Mouse (Mus musculus) brown adipose tissue, adult 24 weeks (tissue): Measurements from ENCODE around the gene Cmss1. TPM values are rescaled to one million over a fixed set of nuclear protein-coding genes. Genes with fewer than 3 reads are reported as not detected.

Experiments used
- H3K27ac ChIP-seq: fragments of 200-500 bp; replicated peaks from 2 replicates; pipeline ENCODE4 v1.5.1; 2012; ENCODE audit warnings: low read depth, mild to moderate bottlenecking, low read length
- H3K4me1 ChIP-seq: fragments of 200-500 bp; 2 replicates; pipeline ENCODE4 v1.6.1; 2012; ENCODE audit warnings: low read length, mixed read lengths; ENCODE audit not compliant: control insufficient read depth, insufficient read depth, insufficient read length
- H3K4me3 ChIP-seq: fragments of 200-500 bp; 2 replicates; pipeline ENCODE4 v1.5.1; 2012; ENCODE audit warnings: low read depth, mild to moderate bottlenecking, low read length, moderate library complexity; ENCODE audit not compliant: insufficient read depth
- polyA plus RNA-seq: library from polyadenylated mRNA; stranded (reverse); fragments of >200 nt; gene quantifications from 2 replicates; pipeline ENCODE4 v1.2.4, GENCODE M21; 2012; ENCODE audit not compliant: missing spikeins, insufficient read depth, insufficient read length

The Cmss1 gene
- polyA plus RNA-seq, 1 experiment = 10.9 TPM

- Histone ChIP-seq H3K4me3 (no peak overlapping the region), H3K4me1 (peaks cover 11% of the 10 kb centered on the region), H3K27ac (0 out of 2 replicates have a peak overlapping the region, but pooled peaks have one; percentile 22)
These were observed 183.5 kb downstream of the Cmss1 start for GRCm38 (mm10) chr16:57423001-57423800.

GRCm38 (mm10) chr16:57421680-57422417 is 184.8 kb downstream of the Cmss1 start:
- peaks cover 11% of the 10 kb centered on the region for H3K4me1 ChIP-seq
- no peak overlapping the region for H3K4me3 ChIP-seq
- H3K27ac ChIP-seq = peak overlapping the region; percentile 93

GRCm38 (mm10) chr16:57420773-57421556 is 185.7 kb downstream of the Cmss1 start:
- no peak overlapping the region for H3K4me3 ChIP-seq
- peaks cover 14% of the 10 kb centered on the region for H3K4me1 ChIP-seq
- peak overlapping the region; percentile 94 for H3K27ac ChIP-seq

GRCm38 (mm10) chr16:57419881-57420280 is 186.8 kb downstream of the Cmss1 start:
- H3K4me1 ChIP-seq = peaks cover 14% of the 10 kb centered on the region

GRCm38 (mm10) chr16:57419332-57419731 is 187.3 kb downstream of the Cmss1 start:
- H3K4me3 ChIP-seq = no peak overlapping the region
- peaks cover 14% of the 10 kb centered on the region for H3K4me1 ChIP-seq
- H3K27ac ChIP-seq = peak overlapping the region; percentile 78

More at GRCm38 (mm10) chr16:57419881-57420280, 186.8 kb downstream of the Cmss1 start:
- H3K4me3 ChIP-seq = no peak overlapping the region
- H3K27ac ChIP-seq = peak overlapping the region; percentile 94

GRCm38 (mm10) chr16:57417955-57418354 is 188.7 kb downstream of the Cmss1 start:
- no peak overlapping the region for H3K27ac ChIP-seq
- H3K4me3 ChIP-seq = no peak overlapping the region
- peaks cover 14% of the 10 kb centered on the region for H3K4me1 ChIP-seq

- Histone ChIP-seq H3K4me3 (no peak overlapping the region), H3K4me1 (peaks cover 14% of the 10 kb centered on the region), H3K27ac (no peak overlapping the region)
These were observed 189.6 kb downstream of the Cmss1 start for GRCm38 (mm10) chr16:57417017-57417416.

GRCm38 (mm10) chr16:57416049-57416448 is 190.6 kb downstream of the Cmss1 start:
- Histone ChIP-seq H3K4me3 (no peak overlapping the region), H3K4me1 (peaks cover 8% of the 10 kb centered on the region), H3K27ac (no peak overlapping the region)

GRCm38 (mm10) chr16:57412766-57413165 is 193.9 kb downstream of the Cmss1 start:
- no peak overlapping the region for H3K4me3 ChIP-seq
- peaks cover 3% of the 10 kb centered on the region; the same call in 1 of the 2 replicates for H3K4me1 ChIP-seq
- H3K27ac ChIP-seq = no peak overlapping the region

- H3K4me1 ChIP-seq = no peaks in the 10 kb centered on the region; the same call in 1 of the 2 replicates
- H3K27ac ChIP-seq = no peak overlapping the region
- no peak overlapping the region for H3K4me3 ChIP-seq
These were observed 202.8 kb downstream of the Cmss1 start for GRCm38 (mm10) chr16:57403825-57404224.

GRCm38 (mm10) chr16:57402910-57403309 is 203.8 kb downstream of the Cmss1 start:
- no peaks in the 10 kb centered on the region; the same call in 1 of the 2 replicates for H3K4me1 ChIP-seq
- H3K27ac ChIP-seq = no peak overlapping the region

GRCm38 (mm10) chr16:57401702-57402101 is 205.0 kb downstream of the Cmss1 start:
- no peak overlapping the region; the same call in 1 of the 2 replicates for H3K27ac ChIP-seq
- H3K4me1 ChIP-seq = no peaks in the 10 kb centered on the region; the same call in 1 of the 2 replicates
- H3K4me3 ChIP-seq = no peak overlapping the region

More at GRCm38 (mm10) chr16:57402910-57403309, 203.8 kb downstream of the Cmss1 start:
- H3K4me3 ChIP-seq = no peak overlapping the region

GRCm38 (mm10) chr16:57399566-57399965 is 207.1 kb downstream of the Cmss1 start:
- H3K4me1 ChIP-seq = no peaks in the 10 kb centered on the region
- no peak overlapping the region for H3K4me3 ChIP-seq
- H3K27ac ChIP-seq = no peak overlapping the region

- peaks cover under 1% of the 10 kb centered on the region; the same call in 1 of the 2 replicates for H3K4me1 ChIP-seq
- H3K27ac ChIP-seq = no peak overlapping the region
- H3K4me3 ChIP-seq = no peak overlapping the region
These were observed 208.1 kb downstream of the Cmss1 start for GRCm38 (mm10) chr16:57398387-57399214.
